Mouse (Mus musculus) thymus, adult 2 months (tissue): ENCODE measurements around the gene Srrm4. TPM values are rescaled to one million over a fixed set of nuclear protein-coding genes. Genes with fewer than 3 reads are reported as not detected.

ENCODE experiments used
- DNase-seq: peaks from one replicate; pipeline ENCODE4 v3.0.0; 2021
- H3K27ac ChIP-seq: fragments of 200-500 bp; 2 replicates; pipeline ENCODE4 v1.5.1; 2012; ENCODE audit warnings: low read length, control low read depth; ENCODE audit not compliant: control insufficient read depth, insufficient read depth
- H3K27me3 ChIP-seq: fragments of 200-500 bp; 2 replicates; pipeline ENCODE4 v1.6.1; 2012; ENCODE audit warnings: mild to moderate bottlenecking, low read length, moderate library complexity, mixed read lengths; ENCODE audit not compliant: control insufficient read depth, insufficient read depth
- H3K36me3 ChIP-seq: fragments of 200-500 bp; 2 replicates; pipeline ENCODE4 v1.6.1; 2012; ENCODE audit warnings: mild to moderate bottlenecking, low read length, moderate library complexity; ENCODE audit not compliant: control insufficient read depth, insufficient read depth
- H3K4me1 ChIP-seq: fragments of 200-500 bp; replicated peaks from 2 replicates; pipeline ENCODE4 v1.6.1; 2012; ENCODE audit warnings: low read length; ENCODE audit not compliant: control insufficient read depth, insufficient read depth
- H3K4me3 ChIP-seq: fragments of 200-500 bp; 2 replicates; pipeline ENCODE4 v1.5.1; 2012; ENCODE audit warnings: mild to moderate bottlenecking, low read length, control low read depth, moderate library complexity; ENCODE audit not compliant: control insufficient read depth, insufficient read depth
- CTCF ChIP-seq: fragments of 200-500 bp; IDR thresholded peaks from 2 replicates; pipeline ENCODE4 v1.5.1; 2012; ENCODE audit warnings: mild to moderate bottlenecking, control low read depth, low read length, moderate library complexity, borderline replicate concordance; ENCODE audit not compliant: control insufficient read depth, poor library complexity, insufficient read depth; ENCODE audit errors: extremely low read depth
- POLR2A ChIP-seq: fragments of 200-500 bp; IDR thresholded peaks from 2 replicates; pipeline ENCODE4 v1.6.1; 2012; ENCODE audit warnings: mild to moderate bottlenecking, low read length, control low read depth, moderate library complexity; ENCODE audit not compliant: control insufficient read depth, poor library complexity, insufficient read depth; ENCODE audit errors: extremely low read depth
- WGBS: fragments of 180-500 bp; shearing (Covaris S2); methylation state at CpG from one replicate; pipeline ENCODE4 v1.1.7; 2018; 5-methylcytosine and 5-hydroxymethylcytosine counted together
- polyA plus RNA-seq: library from polyadenylated mRNA; depleted of rRNA; stranded (reverse); fragments of >200 nt; gene quantifications from 2 replicates; pipeline ENCODE4 v1.2.3, GENCODE M21; 2012; rRNA removed

Srrm4 gene
- polyA plus RNA-seq, 1 experiment, result 0.67 TPM

DNA sequence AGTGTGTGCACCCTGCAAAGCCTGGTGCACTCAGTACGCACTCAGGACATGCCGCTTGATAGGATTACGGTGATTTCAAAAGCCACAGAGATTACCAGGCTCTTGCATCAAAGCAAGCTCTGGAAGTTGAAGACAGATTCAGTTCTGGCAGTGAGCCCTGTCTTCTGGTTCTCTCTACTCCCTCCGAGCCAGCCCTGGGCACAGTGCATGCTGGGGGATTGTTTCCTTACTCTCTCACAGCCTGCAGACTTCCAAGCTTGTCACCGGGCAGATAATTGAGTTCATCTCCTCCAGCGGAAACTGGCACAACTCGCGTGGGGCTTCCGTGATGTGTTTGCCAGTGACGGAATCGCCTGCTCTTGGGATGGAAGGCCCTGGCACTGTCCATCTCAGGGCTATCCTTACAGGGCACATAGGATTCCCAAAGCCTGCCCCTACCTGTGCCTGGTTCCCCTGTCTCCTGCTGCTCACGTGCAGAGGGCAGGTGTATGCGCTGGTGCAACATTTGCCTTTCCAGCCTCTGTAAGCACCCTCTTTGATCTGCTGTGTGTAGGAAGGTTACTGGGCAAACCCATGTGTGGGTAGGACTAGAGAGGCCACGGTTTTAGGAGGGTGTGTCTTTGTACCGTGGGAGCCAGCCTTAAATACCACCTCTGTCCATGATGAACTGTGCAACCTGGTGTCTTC is 201.6 kb downstream of the Srrm4 start:
- DNase-seq, result no peak
- Histone ChIP-seq H3K27ac (no peak overlapping the region), H3K27me3 (no peaks in the 10 kb centered on the region; the same call in 1 of the 2 replicates), H3K4me1 (no peaks in the 10 kb centered on the region), H3K4me3 (no peak overlapping the region), H3K36me3 (no peaks in the 10 kb centered on the region)
- 75% methylated on average over 15 of the region's 15 CpGs for WGBS
- TF ChIP-seq CTCF (no peak), POLR2A (no peak)

DNA sequence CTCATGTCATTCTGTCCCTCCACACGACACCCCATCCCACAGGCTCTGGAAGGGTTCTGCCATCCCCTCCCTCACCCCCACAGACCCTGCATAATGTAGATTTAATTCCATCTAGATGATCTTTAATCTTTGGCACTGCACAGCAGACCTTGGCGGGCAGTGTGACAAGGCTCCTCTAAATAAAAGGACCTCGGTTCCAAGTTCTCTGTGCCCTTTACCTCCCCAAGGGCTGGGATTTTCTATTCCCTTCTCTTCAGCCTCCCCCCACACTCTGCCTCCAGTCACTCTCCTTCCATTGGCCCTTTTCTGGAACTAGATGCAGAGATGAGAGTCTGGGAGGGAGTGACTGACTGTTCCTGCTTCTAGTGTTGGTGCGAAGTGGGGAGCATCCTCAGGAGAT is 202.3 kb downstream of the Srrm4 start:
- Histone ChIP-seq H3K27ac (no peak overlapping the region), H3K36me3 (no peaks in the 10 kb centered on the region), H3K4me1 (no peaks in the 10 kb centered on the region), H3K4me3 (no peak overlapping the region), H3K27me3 (no peaks in the 10 kb centered on the region; the same call in 1 of the 2 replicates)
- no peak for DNase-seq
- 85% methylated on average over 4 of the region's 4 CpGs for WGBS
- TF ChIP-seq CTCF (no peak), POLR2A (no peak)

Other genes starting within 250 kb of the Srrm4 start
- 19.5 and 48.9 TPM in 2 replicates for gene Hspb8, start 169.0 kb downstream of the Srrm4 start, polyA plus RNA-seq